Mouse (Mus musculus) ovary, adult 10 weeks (tissue): Measurements from ENCODE around the gene Fam171b. TPM values are rescaled to one million over a fixed set of nuclear protein-coding genes. Genes with fewer than 3 reads are reported as not detected.

Experiments used
- polyA plus RNA-seq: library from polyadenylated mRNA; stranded (reverse); fragments of 350-450 nt; fragmentation: Illumina TruSeq; extraction: RNeasy Lipid Tissue Mini Kit (QIAGEN cat#74804); gene quantifications from one replicate; pipeline ENCODE4 v1.2.3, GENCODE M21; 2014

Fam171b gene
- polyA plus RNA-seq: 48.9 TPM

GRCm38 (mm10) chr2:83812483-83813272 is at the start of gene Fam171b:
TSS of gene Fam171b (plus strand) at chr2:83812636.

Other genes with a start within 250 kb of the Fam171b start
- gene Zc3h15, start 168.2 kb upstream of the Fam171b start, polyA plus RNA-seq: 316 TPM
- 316 TPM for gene Itgav, start 88.2 kb upstream of the Fam171b start, polyA plus RNA-seq
- gene Zswim2, start 128.6 kb downstream of the Fam171b start, polyA plus RNA-seq: not detected
- gene Gm13698, start 143.1 kb downstream of the Fam171b start, polyA plus RNA-seq: not detected
- not detected for gene Gm13693, start 148.9 kb downstream of the Fam171b start, polyA plus RNA-seq
- not detected for gene Gm13695, start 154.7 kb downstream of the Fam171b start, polyA plus RNA-seq
- not detected for gene Gm13696, start 160.5 kb downstream of the Fam171b start, polyA plus RNA-seq
- gene Gm13694, start 166.3 kb downstream of the Fam171b start, polyA plus RNA-seq: not detected
- not detected for gene Gm13697, start 172.1 kb downstream of the Fam171b start, polyA plus RNA-seq
- gene Gm13691, start 177.9 kb downstream of the Fam171b start, polyA plus RNA-seq: not detected